Mouse (Mus musculus) testis, adult 2 months (tissue): ENCODE measurements around the gene Prkag2.

Experiments used
- CTCF ChIP-seq: fragments of 200-500 bp; IDR thresholded peaks from 2 replicates; pipeline ENCODE4 v1.5.1; 2012; ENCODE audit warnings: low read depth, mild to moderate bottlenecking, inconsistent platforms, low read length, moderate library complexity; ENCODE audit not compliant: control insufficient read depth, insufficient read depth, insufficient replicate concordance
- POLR2A ChIP-seq: fragments of 200-500 bp; IDR thresholded peaks from 2 replicates; pipeline ENCODE4 v1.6.1; 2012; ENCODE audit warnings: low read depth, mild to moderate bottlenecking, inconsistent platforms, low read length, moderate library complexity; ENCODE audit not compliant: control insufficient read depth

- TF ChIP-seq CTCF (no peak), POLR2A (no peak)
Measured at GRCm38 (mm10) chr5:24960791-24961190, 139.7 kb downstream of the Prkag2 start.
